Mouse (Mus musculus): ENCODE results near the gene Pgm3. TPM values are rescaled to one million over a fixed set of nuclear protein-coding genes. Genes with fewer than 3 reads are reported as not detected.

Pgm3 gene
- polyA plus RNA-seq, 1 experiment from 2014 or later, result 37.3 TPM

Other genes starting within 250 kb of the Pgm3 start
- gene Ube2cbp, start 106.9 kb downstream of the Pgm3 start, polyA plus RNA-seq (2014; fragmentation: Nextera tagmentation; extraction: Ambion mirVana), result 10.4 and 12.8 TPM in 2 replicates
- 15.7 and 18.5 TPM in 2 replicates for gene Dop1a, start 104.7 kb downstream of the Pgm3 start, polyA plus RNA-seq (2014; fragmentation: Nextera tagmentation; extraction: Ambion mirVana)
- gene Rwdd2a, start 149 bp upstream of the Pgm3 start, polyA plus RNA-seq (2014; fragmentation: Nextera tagmentation; extraction: Ambion mirVana), result 2.5 and 3.3 TPM in 2 replicates
- 4.5 and 8.4 TPM in 2 replicates for gene Me1, start 124.1 kb upstream of the Pgm3 start, polyA plus RNA-seq (2014; fragmentation: Nextera tagmentation; extraction: Ambion mirVana)
- gene Prss35, start 171.8 kb upstream of the Pgm3 start, polyA plus RNA-seq (2014; fragmentation: Nextera tagmentation; extraction: Ambion mirVana), result 1.1 and 1.5 TPM in 2 replicates